Mouse (Mus musculus) mature B cell (primary cell): Measurements from ENCODE around the gene Cox6a1.
"Not testable (repeated sequence)": the region's sequence is repeated elsewhere in the genome, so short reads cannot be mapped to it uniquely, and the experiment has no call there.

Experiments
- in situ Hi-C: fragments of 300-500 bp; cut with MboI; formaldehyde crosslinking; loops from 2 replicates; pipeline ENCODE4 v1.14.3; 2019

Gene Cox6a1

GRCm38 (mm10) chr5:115348546-115349224, at the start of gene Cox6a1:
TSS of gene Cox6a1 (minus strand) at chr5:115348981.
- in situ Hi-C loops, result loop anchor here (5.0 kb wide), 1 partner anchor 71 kb away; the partner anchor contains the start of gene Coq5

GRCm38 (mm10) chr5:115397839-115398780, 49.3 kb upstream of the Cox6a1 start:
- in situ Hi-C loops, result no loop called here

- in situ Hi-C loops, result no loop called here
Measured at GRCm38 (mm10) chr5:115396654-115397053, 47.9 kb upstream of the Cox6a1 start.

GRCm38 (mm10) chr5:115394836-115395235, 46.1 kb upstream of the Cox6a1 start:
- in situ Hi-C loops, result no loop called here

GRCm38 (mm10) chr5:115394223-115394622, 45.4 kb upstream of the Cox6a1 start:
- in situ Hi-C loops, result no loop called here

GRCm38 (mm10) chr5:115392969-115393368, 44.2 kb upstream of the Cox6a1 start:
- in situ Hi-C loops, result no loop called here

GRCm38 (mm10) chr5:115391935-115392334, 43.2 kb upstream of the Cox6a1 start:
- in situ Hi-C loops, result no loop called here

- in situ Hi-C loops, result not testable (repeated sequence)
Measured at GRCm38 (mm10) chr5:115378882-115379281, 30.1 kb upstream of the Cox6a1 start.

GRCm38 (mm10) chr5:115375436-115375835, 26.7 kb upstream of the Cox6a1 start:
- in situ Hi-C loops, result no loop called here

- in situ Hi-C loops, result no loop called here
Measured at GRCm38 (mm10) chr5:115374204-115374820, 25.5 kb upstream of the Cox6a1 start.

- in situ Hi-C loops, result no loop called here
Measured at GRCm38 (mm10) chr5:115373441-115374203, 24.8 kb upstream of the Cox6a1 start.

- in situ Hi-C loops, result no loop called here
Measured at GRCm38 (mm10) chr5:115371736-115372135, 23.0 kb upstream of the Cox6a1 start.

- in situ Hi-C loops, result no loop called here
Measured at GRCm38 (mm10) chr5:115364782-115365181, 16.0 kb upstream of the Cox6a1 start.

GRCm38 (mm10) chr5:115362819-115363714, 14.3 kb upstream of the Cox6a1 start:
- in situ Hi-C loops, result no loop called here

- in situ Hi-C loops, result no loop called here
Measured at GRCm38 (mm10) chr5:115362216-115362615, 13.4 kb upstream of the Cox6a1 start.

GRCm38 (mm10) chr5:115359851-115360372, 11.1 kb upstream of the Cox6a1 start:
- in situ Hi-C loops, result loop anchor here (10.0 kb wide), 1 partner anchor 85 kb away; no protein-coding TSS in a partner anchor

- in situ Hi-C loops, result loop anchor here (10.0 kb wide), 1 partner anchor 85 kb away; no protein-coding TSS in a partner anchor
Measured at GRCm38 (mm10) chr5:115359438-115359837, 10.7 kb upstream of the Cox6a1 start.

GRCm38 (mm10) chr5:115358872-115359271, 10.1 kb upstream of the Cox6a1 start:
- in situ Hi-C loops, result loop anchor here (10.0 kb wide), 1 partner anchor 86 kb away; no protein-coding TSS in a partner anchor

GRCm38 (mm10) chr5:115355070-115355469, 6.3 kb upstream of the Cox6a1 start:
- in situ Hi-C loops, result loop anchor here (10.0 kb wide), 1 partner anchor 90 kb away; no protein-coding TSS in a partner anchor

GRCm38 (mm10) chr5:115351348-115351747, 2.6 kb upstream of the Cox6a1 start:
- in situ Hi-C loops, result loop anchor here (10.0 kb wide), 1 partner anchor 93 kb away; no protein-coding TSS in a partner anchor
